Mouse (Mus musculus) intestine, postnatal 0 days (tissue): Measurements from ENCODE around the gene Hsd17b3. TPM values are rescaled to one million over a fixed set of nuclear protein-coding genes. Genes with fewer than 3 reads are reported as not detected.

Experiments used
- ATAC-seq: fragments of 200-750 bp; cut with Nextera tagmentation; 2 replicates; pipeline ENCODE4 v1.8.0; 2017; ENCODE audit warnings: mild to moderate bottlenecking, moderate TSS enrichment, moderate library complexity
- H3K27ac ChIP-seq: fragments of 300-500 bp; sonication (generic); 2 replicates; pipeline ENCODE4 v1.5.1; 2014; ENCODE audit warnings: mild to moderate bottlenecking, low read depth, low read length, moderate library complexity
- H3K27me3 ChIP-seq: fragments of 300-500 bp; sonication (generic); replicated peaks from 2 replicates; pipeline ENCODE4 v1.6.1; 2014; ENCODE audit warnings: low read length, mixed read lengths; ENCODE audit not compliant: control insufficient read depth, insufficient read depth
- H3K36me3 ChIP-seq: fragments of 300-500 bp; sonication (generic); 2 replicates; pipeline ENCODE4 v1.6.1; 2014; ENCODE audit warnings: mild to moderate bottlenecking, moderate library complexity; ENCODE audit not compliant: control insufficient read depth, insufficient read depth
- H3K4me1 ChIP-seq: fragments of 300-500 bp; sonication (generic); replicated peaks from 2 replicates; pipeline ENCODE4 v1.6.1; 2014; ENCODE audit warnings: antibody characterized with exemption, low read length, mixed read lengths; ENCODE audit not compliant: control insufficient read depth, insufficient read depth
- H3K4me2 ChIP-seq: fragments of 300-500 bp; sonication (generic); replicated peaks from 2 replicates; pipeline ENCODE4 v1.6.1; 2014; ENCODE audit warnings: low read depth, mild to moderate bottlenecking, moderate library complexity
- H3K4me3 ChIP-seq: fragments of 300-500 bp; sonication (generic); 2 replicates; pipeline ENCODE4 v1.5.1; 2014; ENCODE audit warnings: low read depth, low read length
- H3K9ac ChIP-seq: fragments of 300-500 bp; sonication (generic); 2 replicates; pipeline ENCODE4 v1.6.1; 2014; ENCODE audit warnings: mild to moderate bottlenecking, low read depth, low read length
- H3K9me3 ChIP-seq: fragments of 300-500 bp; sonication (generic); 2 replicates; pipeline ENCODE4 v1.6.1; 2016; ENCODE audit warnings: mixed run types; ENCODE audit not compliant: control insufficient read depth
- CTCF ChIP-seq: sonication (generic); IDR thresholded peaks from 2 replicates; pipeline ENCODE4 v1.5.1; 2016; ENCODE audit warnings: low read depth, mild to moderate bottlenecking, control low read depth, antibody characterized with exemption, moderate library complexity
- WGBS: fragments of 180-500 bp; shearing (Covaris S2); extraction: QIAGEN DNeasy Blood & Tissue Kit; methylation state at CpG from one replicate; pipeline ENCODE4 v1.1.7; 2014; 5-methylcytosine and 5-hydroxymethylcytosine counted together
- polyA plus RNA-seq: library from polyadenylated mRNA; unstranded; fragments of >200 nt; fragmentation: Nextera tagmentation; extraction: Ambion mirVana; gene quantifications from 2 replicates; pipeline ENCODE4 v1.2.1, GENCODE M21; 2015

Gene Hsd17b3
- polyA plus RNA-seq, 1 experiment from 2014 or later: 0.31 TPM

DNA sequence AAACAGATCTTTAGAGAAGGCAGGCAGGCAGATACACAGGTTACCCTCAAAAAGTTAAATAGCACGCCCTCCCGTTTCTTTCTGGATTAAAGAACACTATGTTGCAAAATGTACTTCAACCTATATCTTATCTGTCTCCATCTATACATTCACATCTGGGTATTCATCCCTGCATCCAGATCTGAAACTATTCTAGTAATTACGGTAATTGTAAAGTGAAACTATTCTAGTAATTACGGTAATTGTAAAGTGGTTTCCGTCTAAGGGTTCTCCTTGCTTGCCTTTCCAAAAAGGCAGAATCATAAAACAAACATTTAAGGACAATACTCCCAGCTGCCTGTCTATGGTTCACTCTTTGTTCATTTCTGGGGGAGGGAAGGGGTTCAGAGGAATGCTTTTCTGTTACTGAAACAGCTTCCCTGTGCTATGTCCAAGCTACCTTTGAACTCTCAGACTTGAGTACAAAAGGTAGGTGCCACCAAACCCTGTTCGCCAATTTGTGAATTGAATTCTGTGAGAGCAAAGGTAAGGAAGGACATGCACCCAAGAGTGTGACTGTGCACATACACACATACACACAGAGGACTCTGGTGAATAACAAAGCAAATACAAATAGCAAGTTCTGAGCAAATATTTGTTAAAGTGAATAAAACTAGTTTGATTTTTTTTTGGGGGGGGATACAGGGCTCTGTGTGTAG lies 34.6 kb upstream of the Hsd17b3 start:
- H3K4me3 ChIP-seq: no peak overlapping the region
- H3K27me3 ChIP-seq: no peaks in the 10 kb centered on the region
- ATAC-seq: no peak
- no peak overlapping the region for H3K4me2 ChIP-seq
- no peaks in the 10 kb centered on the region for H3K4me1 ChIP-seq
- H3K9ac ChIP-seq: no peak overlapping the region
- H3K36me3 ChIP-seq: no peaks in the 10 kb centered on the region
- no peak overlapping the region for H3K27ac ChIP-seq
- no peak for TF ChIP-seq CTCF
- 36% methylated on average over 6 of the region's 6 CpGs for WGBS
- no peaks in the 10 kb centered on the region for H3K9me3 ChIP-seq

DNA sequence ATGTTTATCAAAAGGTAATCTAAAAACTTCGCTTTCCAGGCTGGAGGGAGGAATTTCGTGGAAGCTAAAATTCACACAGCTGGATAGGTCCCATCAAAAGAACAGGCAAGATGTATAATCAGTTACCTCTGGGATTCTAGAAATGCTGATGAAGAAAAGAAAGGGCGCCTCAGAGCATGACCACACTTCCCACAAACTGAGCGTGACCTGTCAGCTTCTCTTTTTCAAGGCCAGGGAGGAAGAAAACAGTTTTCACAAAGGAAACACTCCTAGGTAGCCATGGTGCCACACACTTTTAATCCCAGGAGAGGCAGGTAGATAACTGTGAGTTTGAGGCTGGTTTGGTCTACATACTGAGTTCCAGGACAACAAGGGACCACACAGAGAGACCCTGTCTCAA lies 31.7 kb upstream of the Hsd17b3 start:
- TF ChIP-seq CTCF: no peak
- Histone ChIP-seq H3K4me2 (no peak overlapping the region), H3K27me3 (no peaks in the 10 kb centered on the region), H3K36me3 (no peaks in the 10 kb centered on the region), H3K9me3 (no peaks in the 10 kb centered on the region), H3K4me1 (no peaks in the 10 kb centered on the region), H3K9ac (no peak overlapping the region), H3K27ac (no peak overlapping the region), H3K4me3 (no peak overlapping the region)
- no peak for ATAC-seq
- 78% methylated on average over 4 of the region's 4 CpGs for WGBS

DNA sequence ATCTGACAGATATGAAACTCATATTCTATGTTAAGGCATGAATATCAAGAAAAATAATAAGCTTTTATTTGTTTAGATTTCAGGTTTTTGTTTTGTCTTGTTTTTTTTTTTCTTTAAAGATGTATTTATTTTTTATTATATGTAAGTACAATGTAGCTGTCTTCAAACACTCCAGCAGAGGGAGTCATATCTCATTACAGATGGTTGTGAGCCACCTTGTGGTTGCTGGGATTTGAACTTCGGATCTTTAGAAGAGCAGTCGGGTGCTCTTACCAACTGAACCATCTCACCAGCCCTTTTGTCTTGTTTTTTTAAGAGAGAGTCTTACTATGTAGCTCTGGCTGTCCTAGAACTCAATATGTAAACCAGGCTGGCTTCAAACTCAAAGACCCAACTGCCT lies 28.4 kb upstream of the Hsd17b3 start:
- ATAC-seq: no peak

DNA sequence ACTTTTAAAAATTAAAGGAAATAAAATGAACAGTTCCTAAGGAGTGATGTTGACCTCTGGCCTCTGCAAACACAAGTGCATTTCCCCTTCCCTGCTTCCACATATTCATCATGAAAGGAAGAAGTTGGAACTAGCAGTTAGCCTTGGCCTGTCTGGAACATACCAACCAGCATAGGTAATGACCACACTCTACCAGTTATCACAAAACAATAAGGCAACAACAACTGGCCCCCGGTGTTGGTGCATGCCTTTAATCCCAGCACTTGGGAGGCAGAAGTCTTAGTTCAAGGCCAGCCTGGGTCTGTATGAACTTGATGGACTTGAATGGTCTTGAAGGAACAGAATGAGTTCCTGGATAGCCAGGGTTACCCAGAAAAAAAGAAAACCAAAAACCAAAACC lies 21.4 kb upstream of the Hsd17b3 start:
- Histone ChIP-seq H3K9ac (no peak overlapping the region), H3K9me3 (no peaks in the 10 kb centered on the region), H3K4me3 (no peak overlapping the region), H3K36me3 (0 out of 2 replicates have a peak, but pooled peaks cover 5% of the 10 kb centered on the region), H3K4me1 (0 out of 2 replicates have a peak, but pooled peaks cover 4% of the 10 kb centered on the region), H3K4me2 (no peak overlapping the region), H3K27ac (no peak overlapping the region), H3K27me3 (no peaks in the 10 kb centered on the region)
- no peak for ATAC-seq
- TF ChIP-seq CTCF: no peak
- 94% methylated on average over 1 of the region's 1 CpGs for WGBS

More for the DNA sequence above, 28.4 kb upstream of the Hsd17b3 start:
- Histone ChIP-seq H3K4me2 (no peak overlapping the region), H3K36me3 (no peaks in the 10 kb centered on the region), H3K4me1 (no peaks in the 10 kb centered on the region), H3K9me3 (no peaks in the 10 kb centered on the region), H3K27me3 (no peaks in the 10 kb centered on the region), H3K27ac (no peak overlapping the region), H3K4me3 (no peak overlapping the region), H3K9ac (no peak overlapping the region)
- 60% methylated on average over 2 of the region's 2 CpGs for whole genome bisulfite sequencing
- peak; percentile 58 for TF ChIP-seq CTCF

DNA sequence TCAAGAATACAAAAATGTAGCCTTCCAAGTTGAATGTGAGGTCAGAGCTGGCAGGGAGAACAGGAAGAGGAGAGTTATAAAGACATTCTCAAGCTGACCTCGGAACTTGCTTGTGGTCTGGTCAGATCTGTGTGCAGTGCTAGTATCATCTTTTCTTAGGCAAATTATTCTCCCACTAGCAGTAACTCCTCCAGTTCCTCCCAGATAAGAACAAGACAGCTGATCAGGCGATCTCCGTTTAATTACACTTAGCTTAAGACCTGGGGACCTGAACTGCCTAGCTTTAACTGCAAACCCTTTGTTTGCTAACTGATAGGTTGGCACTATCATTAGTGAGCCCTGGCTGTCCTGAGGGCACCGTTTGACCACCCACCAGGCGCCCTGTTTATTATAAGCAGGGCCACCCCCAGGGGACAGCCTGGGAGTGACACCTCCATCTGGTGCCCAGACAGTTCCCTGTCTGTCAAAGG lies 19.4 kb upstream of the Hsd17b3 start:
- ATAC-seq: no peak
- 0 out of 2 replicates have a peak, but pooled peaks cover 5% of the 10 kb centered on the region for H3K36me3 ChIP-seq
- TF ChIP-seq CTCF: no peak
- H3K9me3 ChIP-seq: no peaks in the 10 kb centered on the region
- no peaks in the 10 kb centered on the region for H3K27me3 ChIP-seq
- H3K27ac ChIP-seq: no peak overlapping the region
- no peak overlapping the region for H3K9ac ChIP-seq
- no peak overlapping the region for H3K4me3 ChIP-seq
- no peak overlapping the region for H3K4me2 ChIP-seq
- 20% methylated on average over 5 of the region's 5 CpGs for WGBS
- H3K4me1 ChIP-seq: 0 out of 2 replicates have a peak, but pooled peaks cover 4% of the 10 kb centered on the region

DNA sequence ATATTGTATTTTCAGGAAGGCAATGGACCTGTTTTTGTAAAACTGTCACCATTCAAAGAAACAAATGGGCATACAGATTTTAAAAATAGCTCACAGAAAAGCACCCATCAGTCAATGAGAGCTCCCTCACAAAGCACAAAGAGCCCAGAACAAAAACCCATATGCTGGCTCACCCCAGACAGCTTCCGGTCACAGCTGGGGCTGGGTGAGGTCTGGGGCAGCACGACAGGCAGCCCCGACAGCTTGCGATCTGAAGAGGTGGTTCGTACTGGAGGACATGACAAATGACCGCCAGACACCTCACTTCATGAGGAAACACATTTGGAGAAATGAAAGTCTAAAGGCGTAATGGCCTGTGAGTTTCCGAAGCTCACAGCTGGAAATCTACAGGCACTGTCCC lies 18.5 kb upstream of the Hsd17b3 start:
- 0 out of 2 replicates have a peak, but pooled peaks cover 4% of the 10 kb centered on the region for H3K4me1 ChIP-seq
- 0 out of 2 replicates have a peak, but pooled peaks cover 5% of the 10 kb centered on the region for H3K36me3 ChIP-seq
- TF ChIP-seq CTCF: no peak
- ATAC-seq: no peak
- no peak overlapping the region for H3K27ac ChIP-seq
- H3K9ac ChIP-seq: no peak overlapping the region
- H3K4me2 ChIP-seq: no peak overlapping the region
- no peaks in the 10 kb centered on the region for H3K9me3 ChIP-seq
- no peaks in the 10 kb centered on the region for H3K27me3 ChIP-seq
- H3K4me3 ChIP-seq: no peak overlapping the region
- 61% methylated on average over 8 of the region's 8 CpGs for WGBS
